Mouse (Mus musculus) ES-E14 (cell line): Measurements from ENCODE around the gene Tmem109.

Experiments used
- HCFC1 ChIP-seq: IDR thresholded peaks from 2 replicates; pipeline ENCODE4 v1.6.1; 2012; ENCODE audit warnings: low read length, inconsistent platforms, borderline replicate concordance; ENCODE audit not compliant: insufficient read depth
- MAFK ChIP-seq: IDR thresholded peaks from 2 replicates; pipeline ENCODE4 v1.6.1; 2014; ENCODE audit warnings: mild to moderate bottlenecking, low read depth, low read length, inconsistent platforms; ENCODE audit not compliant: insufficient read depth

GRCm38 (mm10) chr19:10845454-10845853, 36.3 kb downstream of the Tmem109 start:
- no peak for TF ChIP-seq MAFK
- no peak for TF ChIP-seq HCFC1
